8 mouse cellular contexts compared by ENCODE assay signal in genomic region chr9:40390904-40391303, GRCm38 (mm10).
DNase-seq lines count a peak whose midpoint lies in the region; ATAC-seq and TF ChIP-seq lines count a peak whose summit lies in the region.

No protein-coding gene starts in this region.

- peaks cover 11 to 22% of the 10 kb centered on the region in 2 experiments for H3K4me1 ChIP-seq in heart, embryonic 14.5 days (ENCODE audit: control insufficient read depth in 2 of 2, insufficient read depth in 2 of 2, low read length in 2 of 2)
- H3K4me1 ChIP-seq in E14TG2a.4 (replicated peaks; ENCODE audit: low read depth, low read length) = peaks cover 40% of the 10 kb centered on the region
- peaks cover 28% of the 10 kb centered on the region for H3K4me1 ChIP-seq in hindbrain, embryonic 13.5 days (replicated peaks)
- H3K4me1 ChIP-seq in liver, embryonic 11.5 days (replicated peaks; ENCODE audit: control insufficient read depth, insufficient read depth, low read length) = peaks cover 7% of the 10 kb centered on the region; the same call in 1 of the 2 replicates

- WGBS in heart, embryonic 14.5 days = 38% methylated on average over 8 of the region's 8 CpGs
- 38% methylated on average over 8 of the region's 8 CpGs for WGBS in hindbrain, embryonic 13.5 days
- WGBS in liver, embryonic 11.5 days = 37% methylated on average over 8 of the region's 8 CpGs

- H3K9me3 ChIP-seq in heart, embryonic 14.5 days (ENCODE audit: control insufficient read depth, low read length) = no peaks in the 10 kb centered on the region
- H3K9me3 ChIP-seq in E14TG2a.4 (ENCODE audit: low read length) = no peaks in the 10 kb centered on the region
- no peaks in the 10 kb centered on the region for H3K9me3 ChIP-seq in hindbrain, embryonic 13.5 days
- H3K9me3 ChIP-seq in liver, embryonic 11.5 days (ENCODE audit: control insufficient read depth, low read length) = no peaks in the 10 kb centered on the region

- no peaks in the 10 kb centered on the region for H3K36me3 ChIP-seq in heart, embryonic 14.5 days (ENCODE audit: control insufficient read depth, insufficient read depth, low read length)
- no peaks in the 10 kb centered on the region for H3K36me3 ChIP-seq in E14TG2a.4 (ENCODE audit: insufficient read depth, low read length)
- H3K36me3 ChIP-seq in hindbrain, embryonic 13.5 days = no peaks in the 10 kb centered on the region
- no peaks in the 10 kb centered on the region for H3K36me3 ChIP-seq in liver, embryonic 11.5 days (ENCODE audit: control insufficient read depth, insufficient read depth, low read length)
- no peaks in the 10 kb centered on the region for H3K36me3 ChIP-seq in splenic B cell, adult 2 months (ENCODE audit: control insufficient read depth, insufficient read depth, low read length, poor library complexity, severe bottlenecking)

- H3K27ac ChIP-seq in heart, embryonic 14.5 days (replicated peaks in 1 of 2; ENCODE audit: control insufficient read depth in 1 of 2, insufficient read depth in 1 of 2, low read depth in 2 of 2, low read length in 2 of 2) = no peak overlapping the region
- H3K27ac ChIP-seq in hindbrain, embryonic 13.5 days = no peak overlapping the region; the same call in 1 of the 2 replicates
- H3K27ac ChIP-seq in liver, embryonic 11.5 days (ENCODE audit: low read depth, low read length) = no peak overlapping the region

- H3K4me3 ChIP-seq in heart, embryonic 14.5 days (ENCODE audit: control insufficient read depth in 1 of 2, insufficient read depth in 1 of 2, low read depth in 1 of 2, low read length in 2 of 2) = no peak overlapping the region; a peak in 1 of 4 replicates
- peak overlapping the region; percentile 74 for H3K4me3 ChIP-seq in E14TG2a.4 (replicated peaks; ENCODE audit: low read length)
- H3K4me3 ChIP-seq in hindbrain, embryonic 13.5 days = no peak overlapping the region
- no peak overlapping the region for H3K4me3 ChIP-seq in liver, embryonic 11.5 days (ENCODE audit: low read depth, low read length)

- peak overlapping the region; percentile 11; the same call in 1 of the 2 replicates for H3K9ac ChIP-seq in heart, embryonic 14.5 days (ENCODE audit: low read length)
- no peak overlapping the region; the same call in 1 of the 2 replicates for H3K9ac ChIP-seq in hindbrain, embryonic 13.5 days
- no peak overlapping the region for H3K9ac ChIP-seq in liver, embryonic 11.5 days (ENCODE audit: low read depth, low read length)

- intact Hi-C loops in heart, postnatal 14 days (cut with DNase I) = loop anchor here (10.0 kb wide), 1 partner anchor 166 kb away; no protein-coding TSS in a partner anchor

- DNase-seq in heart, postnatal 14 days = no peak
- DNase-seq in cerebellum, adult 18-20 months = peak; percentile 76 to 87
- no peak for DNase-seq in liver, embryonic 11.5 days (ENCODE audit: low spot score)
- peak; percentile 51 for DNase-seq in splenic B cell, adult 2 months (ENCODE audit: low read depth, low spot score)
- DNase-seq in urinary bladder, adult 2 months (ENCODE audit: low spot score) = no peak

- H3K27me3 ChIP-seq in heart, embryonic 14.5 days (ENCODE audit: control insufficient read depth, insufficient read depth, low read length) = no peaks in the 10 kb centered on the region
- H3K27me3 ChIP-seq in E14TG2a.4 (ENCODE audit: insufficient read depth, low read length) = no peaks in the 10 kb centered on the region
- no peaks in the 10 kb centered on the region for H3K27me3 ChIP-seq in hindbrain, embryonic 13.5 days
- no peaks in the 10 kb centered on the region for H3K27me3 ChIP-seq in liver, embryonic 11.5 days (replicated peaks; ENCODE audit: control insufficient read depth, insufficient read depth, low read length)
- no peaks in the 10 kb centered on the region for H3K27me3 ChIP-seq in splenic B cell, adult 2 months (ENCODE audit: control insufficient read depth, insufficient read depth, low read length, poor library complexity, severe bottlenecking)

- TF ChIP-seq CTCF in E14TG2a.4 (conservative IDR thresholded peaks at IDR 0.05; ENCODE audit: low read length) = peak; percentile 40

- no peak for ATAC-seq in heart, embryonic 14.5 days (ENCODE audit: insufficient number of reproducible peaks, insufficient read depth, low FRiP score, low read depth)
- ATAC-seq in hindbrain, embryonic 13.5 days (ENCODE audit: low FRiP score) = no peak; the same call in 1 of the 2 replicates
- peak; percentile 57; the same call in 1 of the 2 replicates for ATAC-seq in liver, embryonic 11.5 days (replicated peaks; ENCODE audit: low FRiP score)

- H3K4me2 ChIP-seq in heart, embryonic 14.5 days (ENCODE audit: low read length) = peak overlapping the region; percentile 34; the same call in 1 of the 2 replicates
- H3K4me2 ChIP-seq in hindbrain, embryonic 13.5 days = peak overlapping the region; percentile 51
- peak overlapping the region; percentile 33 for H3K4me2 ChIP-seq in liver, embryonic 11.5 days

Comparison
In these comparisons a context has a peak if more than half of its experiments do, and no peak if none do; other contexts are left out.
1. DNase-seq: peak in cerebellum, adult 18-20 months (2 of 2) and splenic B cell, adult 2 months (single experiment); none in heart, postnatal 14 days (0 of 2), liver, embryonic 11.5 days (single experiment) and urinary bladder, adult 2 months (single experiment).
2. Peak in every context shown above with its lines, with median percentiles within 50 percentile points of each other: H3K4me2 ChIP-seq.